In the genomic region with DNA sequence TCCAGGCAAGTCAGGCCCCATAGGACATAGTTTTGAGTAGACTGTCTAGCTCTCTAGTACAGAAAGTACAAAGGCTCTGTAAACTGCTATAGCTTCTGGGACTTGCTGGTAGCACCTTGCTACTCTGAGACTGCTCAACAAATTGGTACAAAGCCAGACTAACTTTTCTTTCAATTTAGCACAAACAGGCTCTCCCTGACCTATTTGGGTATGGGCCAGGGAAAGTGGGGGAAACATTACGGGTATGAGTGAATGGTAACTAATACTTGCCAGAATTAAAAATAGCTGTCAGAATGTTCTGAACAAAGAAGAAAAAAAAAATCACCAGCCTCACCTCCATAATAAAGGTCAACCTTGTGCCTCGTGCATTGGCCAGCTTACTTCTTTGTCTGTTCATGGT, we compare ENCODE assay signal across 11 mouse cellular contexts. TPM values are rescaled to one million over a fixed set of nuclear protein-coding genes. Genes with fewer than 3 reads are reported as not detected.
DNase-seq lines count a peak whose midpoint lies in the region.
"Had no signal": no experiment of that assay in that cellular context is flagged by ENCODE, and none has a peak within 500 bp of the region (broad histone marks: within the 10 kb centered on the region; RNA-seq: fewer than 3 reads in every experiment).

No protein-coding gene starts in this region.

- intact Hi-C loops in heart, postnatal 14 days (cut with DNase I), result loop anchor here (5.0 kb wide), 1 partner anchor 42 kb away; no protein-coding TSS in a partner anchor

- DNase-seq in kidney, adult 9 months, result peak; percentile 21
- no peak for DNase-seq in kidney, postnatal 4 days
- DNase-seq in adrenal gland, adult 18-20 months (ENCODE audit: low spot score in 2 of 2), result peak; percentile 11 to 21
- peak; percentile 34 for DNase-seq in adrenal gland, adult 8-10 months
- DNase-seq in heart, postnatal 14 days, result peak; percentile 31 to 54
- no peak for DNase-seq in frontal cortex, postnatal 36 days (ENCODE audit: low spot score in 2 of 2)
- no peak for DNase-seq in urinary bladder, postnatal 14 days (ENCODE audit: low spot score)
- DNase-seq: cerebellum, adult 11 months; liver, embryonic 13.5 days; right cerebral cortex, postnatal 25 days; thymus, adult 18-20 months had no signal

RNA-seq across cellular contexts. Expression of a gene that starts 24.1 kb away (rescaled TPM):
- total RNA-seq in adrenal gland, adult 18-20 months (2021), result 10 to 100 TPM; 38.3 to 41.4 TPM
- total RNA-seq in adrenal gland, adult 8-10 months (2022), result 10 to 100 TPM; 34.3 to 45.7 (median 42.5) TPM
- total RNA-seq in heart, postnatal 14 days (2021), result 10 to 100 TPM; 47.8 to 48.9 TPM

Comparison
In these comparisons a context has a peak if more than half of its experiments do, and no peak if none do; other contexts are left out.
1. DNase-seq: peak in kidney, adult 9 months (single experiment), adrenal gland, adult 18-20 months (2 of 2), adrenal gland, adult 8-10 months (single experiment) and heart, postnatal 14 days (2 of 2); none in kidney, postnatal 4 days (0 of 2), frontal cortex, postnatal 36 days (0 of 2) and urinary bladder, postnatal 14 days (single experiment).